Mouse (Mus musculus): ENCODE results near the gene Fam53a. TPM values are rescaled to one million over a fixed set of nuclear protein-coding genes. Genes with fewer than 3 reads are reported as not detected.

Gene Fam53a
- polyA plus RNA-seq (2017; shearing (Covaris generic)) = 84.9 TPM

GRCm38 (mm10) chr5:33629301-33629987 lies at the start of gene Fam53a, which contains the start of gene Gm9903:
Gene Fam53a (minus strand): TSS chr5:33629635.
Gene Gm9903 (plus strand): TSS chr5:33629925.

GRCm38 (mm10) chr5:33657787-33658663 lies 28.6 kb upstream of the Fam53a start, which contains the start of the genes Tacc3 and Tmem129:
Gene Tacc3 (plus strand): TSS chr5:33658128.
Gene Tmem129 (minus strand): TSS chr5:33658416.

GRCm38 (mm10) chr5:33651921-33652782 lies 22.7 kb upstream of the Fam53a start, which contains the start of gene Slbp:
Gene Slbp (minus strand): TSS chr5:33652574.

Other genes starting within 250 kb of the Fam53a start
- gene Nkx1-1, start 195.7 kb downstream of the Fam53a start, polyA plus RNA-seq (2017; shearing (Covaris generic)) = not detected
- gene Gm9903, start 290 bp upstream of the Fam53a start, polyA plus RNA-seq (2017; shearing (Covaris generic)) = 0.60 TPM
- 131 TPM for gene Slbp, start 22.9 kb upstream of the Fam53a start, polyA plus RNA-seq (2017; shearing (Covaris generic))
- 16.1 TPM for gene Tacc3, start 28.5 kb upstream of the Fam53a start, polyA plus RNA-seq (2017; shearing (Covaris generic))
- gene Tmem129, start 28.8 kb upstream of the Fam53a start, polyA plus RNA-seq (2017; shearing (Covaris generic)) = 34.5 TPM
- gene Fgfr3, start 92.0 kb upstream of the Fam53a start, polyA plus RNA-seq (2017; shearing (Covaris generic)) = 0.26 TPM
- 127 TPM for gene Letm1, start 153.2 kb upstream of the Fam53a start, polyA plus RNA-seq (2017; shearing (Covaris generic))
- gene Nsd2, start 191.1 kb upstream of the Fam53a start, polyA plus RNA-seq (2017; shearing (Covaris generic)) = 22.4 TPM